Mouse (Mus musculus) thymus, adult 2 months (tissue): ENCODE data around the gene Serf2.
A peak's percentile ranks its signal among the peaks of the same experiment; 100 is the strongest.
"Not testable (repeated sequence)": the region's sequence is repeated elsewhere in the genome, so short reads cannot be mapped to it uniquely, and the experiment has no call there.

Source experiments
- CTCF ChIP-seq: fragments of 200-500 bp; IDR thresholded peaks from 2 replicates; pipeline ENCODE4 v1.5.1; 2012; ENCODE audit warnings: mild to moderate bottlenecking, control low read depth, low read length, moderate library complexity, borderline replicate concordance; ENCODE audit not compliant: control insufficient read depth, poor library complexity, insufficient read depth; ENCODE audit errors: extremely low read depth
- POLR2A ChIP-seq: fragments of 200-500 bp; IDR thresholded peaks from 2 replicates; pipeline ENCODE4 v1.6.1; 2012; ENCODE audit warnings: mild to moderate bottlenecking, low read length, control low read depth, moderate library complexity; ENCODE audit not compliant: control insufficient read depth, poor library complexity, insufficient read depth; ENCODE audit errors: extremely low read depth

- TF ChIP-seq CTCF = not testable (repeated sequence)
- TF ChIP-seq POLR2A = peak; percentile 87
Measured at GRCm38 (mm10) chr2:121505942-121506882, 57.2 kb downstream of the Serf2 start, which contains the start of the genes Mfap1a and Wdr76.
